Mouse (Mus musculus) megakaryocyte, embryonic 14.5 days (primary cell): Measurements from ENCODE around the gene H2al1d. TPM values are rescaled to one million over a fixed set of nuclear protein-coding genes. Genes with fewer than 3 reads are reported as not detected.
"Not testable (repeated sequence)": the region's sequence is repeated elsewhere in the genome, so short reads cannot be mapped to it uniquely, and the experiment has no call there.

Experiments
- H3K27me3 ChIP-seq: replicated peaks from 2 replicates; pipeline ENCODE3; 2012; ENCODE audit warnings: inconsistent platforms
- H3K36me3 ChIP-seq: replicated peaks from 2 replicates; pipeline ENCODE3; 2012; ENCODE audit warnings: low read length, inconsistent platforms, mixed read lengths
- H3K4me1 ChIP-seq: 2 replicates; pipeline ENCODE4 v1.6.1; 2012; ENCODE audit warnings: inconsistent platforms
- H3K4me3 ChIP-seq: replicated peaks from 2 replicates; pipeline ENCODE3; 2012; ENCODE audit warnings: moderate library complexity, mild to moderate bottlenecking, inconsistent platforms
- H3K9me3 ChIP-seq: 2 replicates; pipeline ENCODE4 v1.6.1; 2012; ENCODE audit warnings: inconsistent platforms
- FLI1 ChIP-seq: IDR thresholded peaks from 2 replicates; pipeline ENCODE4 v1.6.1; 2012; ENCODE audit warnings: low read length, inconsistent platforms, mixed read lengths
- GATA1 ChIP-seq: IDR thresholded peaks from 3 replicates; pipeline ENCODE4 v1.6.1; 2012; ENCODE audit warnings: mixed read lengths, low read length, inconsistent platforms, borderline replicate concordance
- polyA plus RNA-seq: library from polyadenylated mRNA; stranded (reverse); fragments of >175 nt; gene quantifications from 2 replicates; pipeline ENCODE4 v1.2.3, GENCODE M21; 2012; ENCODE audit warnings: low replicate concordance; ENCODE audit not compliant: insufficient read depth

Gene H2al1d
- polyA plus RNA-seq: not detected in 2 replicates

GRCm38 (mm10) chrX:11308524-11308923, at the start of gene H2al1d:
Gene H2al1d (plus strand): TSS chrX:11308824.
- H3K9me3 ChIP-seq, H3K4me1 ChIP-seq, H3K4me3 ChIP-seq: not testable (repeated sequence)

GRCm38 (mm10) chrX:11264918-11265317, 43.7 kb upstream of the H2al1d start:
- no peaks in the 10 kb centered on the region for H3K36me3 ChIP-seq
- H3K4me1 ChIP-seq: no peaks in the 10 kb centered on the region
- no peak for TF ChIP-seq GATA1
- no peak for TF ChIP-seq FLI1
- H3K9me3 ChIP-seq: no peaks in the 10 kb centered on the region
- H3K4me3 ChIP-seq: no peak overlapping the region
- H3K27me3 ChIP-seq: peaks cover 38% of the 10 kb centered on the region

More at GRCm38 (mm10) chrX:11308524-11308923, at the start of gene H2al1d:
- H3K36me3 ChIP-seq, H3K27me3 ChIP-seq: not testable (repeated sequence)

GRCm38 (mm10) chrX:11267791-11268190, 40.8 kb upstream of the H2al1d start:
- no peak for TF ChIP-seq FLI1
- TF ChIP-seq GATA1: no peak
- H3K4me1 ChIP-seq: no peaks in the 10 kb centered on the region
- H3K36me3 ChIP-seq: no peaks in the 10 kb centered on the region
- H3K27me3 ChIP-seq: peaks cover 42% of the 10 kb centered on the region
- no peak overlapping the region for H3K4me3 ChIP-seq
- H3K9me3 ChIP-seq: no peaks in the 10 kb centered on the region

- no peak for TF ChIP-seq GATA1
- no peak for TF ChIP-seq FLI1
These were observed 39.5 kb upstream of the H2al1d start for GRCm38 (mm10) chrX:11269074-11269473.

GRCm38 (mm10) chrX:11273190-11273589, 35.4 kb upstream of the H2al1d start:
- Histone ChIP-seq H3K9me3 (no peaks in the 10 kb centered on the region), H3K4me1 (no peaks in the 10 kb centered on the region), H3K36me3 (no peaks in the 10 kb centered on the region), H3K27me3 (peaks cover 36% of the 10 kb centered on the region), H3K4me3 (no peak overlapping the region)
- TF ChIP-seq FLI1 (no peak), GATA1 (no peak)

More at GRCm38 (mm10) chrX:11269074-11269473, 39.5 kb upstream of the H2al1d start:
- no peaks in the 10 kb centered on the region for H3K9me3 ChIP-seq
- no peak overlapping the region for H3K4me3 ChIP-seq
- peaks cover 42% of the 10 kb centered on the region for H3K27me3 ChIP-seq
- H3K4me1 ChIP-seq: no peaks in the 10 kb centered on the region
- H3K36me3 ChIP-seq: no peaks in the 10 kb centered on the region

GRCm38 (mm10) chrX:11277083-11277482, 31.5 kb upstream of the H2al1d start:
- H3K27me3 ChIP-seq: peaks cover 19% of the 10 kb centered on the region
- H3K4me3 ChIP-seq: no peak overlapping the region
- TF ChIP-seq FLI1 (no peak), GATA1 (no peak)
- H3K4me1 ChIP-seq: no peaks in the 10 kb centered on the region
- no peaks in the 10 kb centered on the region for H3K36me3 ChIP-seq
- no peaks in the 10 kb centered on the region for H3K9me3 ChIP-seq

GRCm38 (mm10) chrX:11280741-11281140, 27.9 kb upstream of the H2al1d start:
- no peaks in the 10 kb centered on the region for H3K36me3 ChIP-seq
- peaks cover 16% of the 10 kb centered on the region for H3K27me3 ChIP-seq
- H3K4me3 ChIP-seq: no peak overlapping the region
- H3K4me1 ChIP-seq: no peaks in the 10 kb centered on the region
- no peak for TF ChIP-seq FLI1
- TF ChIP-seq GATA1: no peak
- peaks cover 20% of the 10 kb centered on the region for H3K9me3 ChIP-seq

- peaks cover 32% of the 10 kb centered on the region for H3K27me3 ChIP-seq
- no peaks in the 10 kb centered on the region for H3K4me1 ChIP-seq
- peaks cover 36% of the 10 kb centered on the region for H3K9me3 ChIP-seq
- TF ChIP-seq FLI1 (no peak), GATA1 (no peak)
- H3K36me3 ChIP-seq: no peaks in the 10 kb centered on the region
- no peak overlapping the region for H3K4me3 ChIP-seq
These were observed 20.2 kb upstream of the H2al1d start for GRCm38 (mm10) chrX:11288306-11288882.

- Histone ChIP-seq H3K27me3 (peaks cover 36% of the 10 kb centered on the region), H3K4me1 (no peaks in the 10 kb centered on the region), H3K36me3 (no peaks in the 10 kb centered on the region), H3K4me3 (no peak overlapping the region), H3K9me3 (peaks cover 29% of the 10 kb centered on the region)
- TF ChIP-seq FLI1: no peak
- TF ChIP-seq GATA1: no peak
These were observed 19.4 kb upstream of the H2al1d start for GRCm38 (mm10) chrX:11289244-11289643.

GRCm38 (mm10) chrX:11298957-11299356, 9.7 kb upstream of the H2al1d start, which contains the start of gene H2al1a:
Gene H2al1a (plus strand): TSS chrX:11299257.
- H3K4me1 ChIP-seq, H3K27me3 ChIP-seq, H3K36me3 ChIP-seq, H3K4me3 ChIP-seq, H3K9me3 ChIP-seq: not testable (repeated sequence)

- not testable (repeated sequence) for H3K4me3 ChIP-seq, H3K27me3 ChIP-seq, H3K4me1 ChIP-seq, H3K9me3 ChIP-seq, H3K36me3 ChIP-seq
These were observed 6.5 kb upstream of the H2al1d start, which contains the start of gene H2al1b for GRCm38 (mm10) chrX:11302132-11302531. Gene H2al1b (plus strand): TSS chrX:11302432.

GRCm38 (mm10) chrX:11305355-11305754, 3.3 kb upstream of the H2al1d start, which contains the start of gene H2al1c:
Gene H2al1c (plus strand): TSS chrX:11305655.
- H3K36me3 ChIP-seq, H3K9me3 ChIP-seq, H3K4me1 ChIP-seq, H3K27me3 ChIP-seq, H3K4me3 ChIP-seq: not testable (repeated sequence)

GRCm38 (mm10) chrX:11311634-11312033, 3.0 kb downstream of the H2al1d start, which contains the start of gene H2al1e:
Gene H2al1e (plus strand): TSS chrX:11311934.
- not testable (repeated sequence) for H3K27me3 ChIP-seq, H3K9me3 ChIP-seq, H3K4me3 ChIP-seq, H3K4me1 ChIP-seq, H3K36me3 ChIP-seq

GRCm38 (mm10) chrX:11314858-11315257, 6.2 kb downstream of the H2al1d start, which contains the start of gene H2al1f:
Gene H2al1f (plus strand): TSS chrX:11315158.
- H3K36me3 ChIP-seq, H3K9me3 ChIP-seq, H3K4me3 ChIP-seq, H3K4me1 ChIP-seq, H3K27me3 ChIP-seq: not testable (repeated sequence)

GRCm38 (mm10) chrX:11317956-11318355, 9.3 kb downstream of the H2al1d start, which contains the start of gene H2al1g:
Gene H2al1g (plus strand): TSS chrX:11318256.
- H3K4me1 ChIP-seq, H3K27me3 ChIP-seq, H3K9me3 ChIP-seq, H3K4me3 ChIP-seq, H3K36me3 ChIP-seq: not testable (repeated sequence)

GRCm38 (mm10) chrX:11321192-11321591, 12.6 kb downstream of the H2al1d start, which contains the start of gene H2al1h:
Gene H2al1h (plus strand): TSS chrX:11321492.
- H3K4me3 ChIP-seq, H3K36me3 ChIP-seq, H3K9me3 ChIP-seq, H3K4me1 ChIP-seq, H3K27me3 ChIP-seq: not testable (repeated sequence)
